Mouse (Mus musculus): Measurements from ENCODE around the gene Fggy. TPM values are rescaled to one million over a fixed set of nuclear protein-coding genes. Genes with fewer than 3 reads are reported as not detected.

Fggy gene
- polyA plus RNA-seq, 1 experiment = not detected

GRCm38 (mm10) chr4:95953328-95953727 lies 396.0 kb downstream of the Fggy start:
- Histone ChIP-seq H3K27me3 (ENCODE audit: control insufficient read depth) (no peaks in the 10 kb centered on the region), H3K36me3 (ENCODE audit: control insufficient read depth) (no peaks in the 10 kb centered on the region), H3K9me3 (ENCODE audit: control insufficient read depth, low read length) (peaks cover 5% of the 10 kb centered on the region), H3K4me3 (replicated peaks) (no peak overlapping the region), H3K4me1 (ENCODE audit: control insufficient read depth) (no peaks in the 10 kb centered on the region)
- TF ChIP-seq TAL1 (IDR thresholded peaks at IDR 0.05; ENCODE audit: low read length) = no peak
- no peak for TF ChIP-seq GATA1 (IDR thresholded peaks at IDR 0.05; ENCODE audit: low read length)

- Histone ChIP-seq H3K27me3 (ENCODE audit: control insufficient read depth) (peaks cover 14% of the 10 kb centered on the region), H3K4me1 (ENCODE audit: control insufficient read depth) (peaks cover 10% of the 10 kb centered on the region), H3K36me3 (ENCODE audit: control insufficient read depth) (no peaks in the 10 kb centered on the region), H3K4me3 (replicated peaks) (peak within 1 kb of the TSS; percentile 62), H3K9me3 (ENCODE audit: control insufficient read depth, low read length) (no peaks in the 10 kb centered on the region; the same call in 1 of the 2 replicates)
- no peak for TF ChIP-seq GATA1 (IDR thresholded peaks at IDR 0.05; ENCODE audit: low read length)
- no peak for TF ChIP-seq TAL1 (IDR thresholded peaks at IDR 0.05; ENCODE audit: low read length)
Measured at GRCm38 (mm10) chr4:95966928-95967724, 409.8 kb downstream of the Fggy start, which contains the start of gene Hook1. Gene Hook1, plus strand, starts transcription at chr4:95967240.

All from erythroblast, embryonic 14.5 days (primary cell).